Mouse (Mus musculus): ENCODE results near the gene Qprt. TPM values are rescaled to one million over a fixed set of nuclear protein-coding genes. Genes with fewer than 3 reads are reported as not detected.

Gene Qprt
- polyA plus RNA-seq, 1 experiment from 2014 or later, result 0.91 TPM

Other genes with a start within 250 kb of the Qprt start
- 25.9 and 31.0 TPM in 2 replicates for gene Taok2, start 237.5 kb downstream of the Qprt start, polyA plus RNA-seq (2014; fragmentation: Nextera tagmentation; extraction: Ambion mirVana)
- gene Tmem219, start 199.3 kb downstream of the Qprt start, polyA plus RNA-seq (2014; fragmentation: Nextera tagmentation; extraction: Ambion mirVana), result 34.3 and 44.9 TPM in 2 replicates
- gene Kctd13, start 193.3 kb downstream of the Qprt start, polyA plus RNA-seq (2014; fragmentation: Nextera tagmentation; extraction: Ambion mirVana), result 69.3 and 89.2 TPM in 2 replicates
- 4.4 and 6.0 TPM in 2 replicates for gene Asphd1, start 172.6 kb downstream of the Qprt start, polyA plus RNA-seq (2014; fragmentation: Nextera tagmentation; extraction: Ambion mirVana)
- gene Sez6l2, start 171.7 kb downstream of the Qprt start, polyA plus RNA-seq (2014; fragmentation: Nextera tagmentation; extraction: Ambion mirVana), result 33.8 and 34.6 TPM in 2 replicates
- 92.4 and 96.0 TPM in 2 replicates for gene Cdipt, start 146.3 kb downstream of the Qprt start, polyA plus RNA-seq (2014; fragmentation: Nextera tagmentation; extraction: Ambion mirVana)
- gene Cdiptos, start 146.1 kb downstream of the Qprt start, polyA plus RNA-seq (2014; fragmentation: Nextera tagmentation; extraction: Ambion mirVana), result 0.51 and 1.0 TPM in 2 replicates
- 1.8 and 2.7 TPM in 2 replicates for gene Mvp, start 107.6 kb downstream of the Qprt start, polyA plus RNA-seq (2014; fragmentation: Nextera tagmentation; extraction: Ambion mirVana)
- 0.34 and 0.74 TPM in 2 replicates for gene Pagr1b, start 105.7 kb downstream of the Qprt start, polyA plus RNA-seq (2014; fragmentation: Nextera tagmentation; extraction: Ambion mirVana)
- 22.3 and 25.1 TPM in 2 replicates for gene Pagr1a, start 104.9 kb downstream of the Qprt start, polyA plus RNA-seq (2014; fragmentation: Nextera tagmentation; extraction: Ambion mirVana)
- 65.0 and 68.5 TPM in 2 replicates for gene Gm42742, start 101.1 kb downstream of the Qprt start, polyA plus RNA-seq (2014; fragmentation: Nextera tagmentation; extraction: Ambion mirVana)
- 13.7 and 20.1 TPM in 2 replicates for gene Prrt2, start 101.0 kb downstream of the Qprt start, polyA plus RNA-seq (2014; fragmentation: Nextera tagmentation; extraction: Ambion mirVana)
- gene Maz, start 95.2 kb downstream of the Qprt start, polyA plus RNA-seq (2014; fragmentation: Nextera tagmentation; extraction: Ambion mirVana), result 53.1 and 54.1 TPM in 2 replicates
- 75.9 and 91.8 TPM in 2 replicates for gene Kif22, start 79.8 kb downstream of the Qprt start, polyA plus RNA-seq (2014; fragmentation: Nextera tagmentation; extraction: Ambion mirVana)
- gene Zg16, start 34.9 kb downstream of the Qprt start, polyA plus RNA-seq (2014; fragmentation: Nextera tagmentation; extraction: Ambion mirVana), result not detected in 2 replicates
- 1.5 and 2.2 TPM in 2 replicates for gene AI467606, start 30.9 kb downstream of the Qprt start, polyA plus RNA-seq (2014; fragmentation: Nextera tagmentation; extraction: Ambion mirVana)
- gene Spn, start 15.6 kb upstream of the Qprt start, polyA plus RNA-seq (2014; fragmentation: Nextera tagmentation; extraction: Ambion mirVana), result not detected in 2 replicates
- 73.6 and 78.6 TPM in 2 replicates for gene Cd2bp2, start 73.8 kb upstream of the Qprt start, polyA plus RNA-seq (2014; fragmentation: Nextera tagmentation; extraction: Ambion mirVana)
- 13.6 and 13.7 TPM in 2 replicates for gene Tbc1d10b, start 86.2 kb upstream of the Qprt start, polyA plus RNA-seq (2014; fragmentation: Nextera tagmentation; extraction: Ambion mirVana)
- 4.6 and 5.3 TPM in 2 replicates for gene Mylpf, start 86.7 kb upstream of the Qprt start, polyA plus RNA-seq (2014; fragmentation: Nextera tagmentation; extraction: Ambion mirVana)
- gene Zfp553, start 110.8 kb upstream of the Qprt start, polyA plus RNA-seq (2014; fragmentation: Nextera tagmentation; extraction: Ambion mirVana), result 29.4 and 36.7 TPM in 2 replicates
- 11.3 and 15.1 TPM in 2 replicates for gene Sept1, start 110.9 kb upstream of the Qprt start, polyA plus RNA-seq (2014; fragmentation: Nextera tagmentation; extraction: Ambion mirVana)
- gene Zfp771, start 122.0 kb upstream of the Qprt start, polyA plus RNA-seq (2014; fragmentation: Nextera tagmentation; extraction: Ambion mirVana), result 53.2 and 57.4 TPM in 2 replicates
- gene Dctpp1, start 138.5 kb upstream of the Qprt start, polyA plus RNA-seq (2014; fragmentation: Nextera tagmentation; extraction: Ambion mirVana), result 169 and 219 TPM in 2 replicates
- 59.4 and 62.5 TPM in 2 replicates for gene Sephs2, start 151.8 kb upstream of the Qprt start, polyA plus RNA-seq (2014; fragmentation: Nextera tagmentation; extraction: Ambion mirVana)
- 0.17 and 0.23 TPM in 2 replicates for gene Itgal, start 174.0 kb upstream of the Qprt start, polyA plus RNA-seq (2014; fragmentation: Nextera tagmentation; extraction: Ambion mirVana)
- gene Zfp768, start 223.4 kb upstream of the Qprt start, polyA plus RNA-seq (2014; fragmentation: Nextera tagmentation; extraction: Ambion mirVana), result 3.5 and 3.6 TPM in 2 replicates

All from forebrain, embryonic 14.5 days (tissue).